Mouse (Mus musculus) lung, adult 2 months (tissue): ENCODE measurements around the gene Cab39.

Source experiments
- CTCF ChIP-seq: fragments of 200-500 bp; IDR thresholded peaks from 2 replicates; pipeline ENCODE4 v1.5.1; 2011; ENCODE audit warnings: mild to moderate bottlenecking, low read length, control low read depth; ENCODE audit not compliant: insufficient read depth
- POLR2A ChIP-seq: fragments of 200-500 bp; IDR thresholded peaks from 2 replicates; pipeline ENCODE4 v1.6.1; 2011; ENCODE audit warnings: low read depth, mild to moderate bottlenecking, control low read depth, low read length, borderline replicate concordance; ENCODE audit errors: extremely low read depth

- no peak for TF ChIP-seq CTCF
- no peak for TF ChIP-seq POLR2A
Measured at GRCm38 (mm10) chr1:85779012-85779411, 14.2 kb upstream of the Cab39 start.
